Comparison of ENCODE assay signal across 7 mouse cellular contexts in genomic region chr9:66240991-66241390, GRCm38 (mm10).
DNase-seq lines count a peak whose midpoint lies in the region; ATAC-seq and TF ChIP-seq lines count a peak whose summit lies in the region.

No protein-coding gene starts in this region.

- H3K36me3 ChIP-seq in myocyte (ENCODE audit: control insufficient read depth, insufficient read depth), result no peaks in the 10 kb centered on the region

- H3K79me2 ChIP-seq in myocyte (ENCODE audit: control insufficient read depth, insufficient read depth), result no peaks in the 10 kb centered on the region

- DNase-seq in left cerebral cortex, postnatal 4 days, result peak; percentile 17
- no peak for DNase-seq in left cerebral cortex, adult 9 months (ENCODE audit: low spot score in 2 of 2)
- DNase-seq in MN1 (ENCODE audit: low spot score), result peak; percentile 20
- DNase-seq in cerebellum, adult 11-12 months, result peak; percentile 28
- DNase-seq in right cerebral cortex, postnatal 10 days (ENCODE audit: low spot score in 2 of 2), result no peak

- H3K4me3 ChIP-seq in myocyte, result no peak overlapping the region

- ATAC-seq in granulocyte monocyte progenitor cell, adult 5-6 weeks (replicated peaks; ENCODE audit: poor library complexity, severe bottlenecking), result peak; percentile 48

- no peaks in the 10 kb centered on the region for H3K27me3 ChIP-seq in myocyte (ENCODE audit: control insufficient read depth, insufficient read depth, insufficient read length)

- TF ChIP-seq POLR2A in myocyte (IDR thresholded peaks at IDR 0.05; ENCODE audit: insufficient read length, low read depth), result no peak

- intact Hi-C loops in left cerebral cortex, postnatal 4 days (cut with DNase I), result no loop called here

- peak overlapping the region; percentile 51 for H3K4me2 ChIP-seq in myocyte (ENCODE audit: low read depth)

- no peak overlapping the region for H3ac ChIP-seq in myocyte (ENCODE audit: control insufficient read depth, insufficient read length)

TF ChIP-seq in myocyte, 11 proteins besides CTCF, POLR2A, EP300 and RAD21:
- TF ChIP-seq E2F4 (IDR thresholded peaks at IDR 0.05; ENCODE audit: insufficient read depth) (no peak), MYOG (IDR thresholded peaks at IDR 0.05; ENCODE audit: control insufficient read depth in 1 of 3, insufficient read depth in 1 of 3, insufficient read length in 2 of 3, low read depth in 2 of 3) (no peak), MAX (IDR thresholded peaks at IDR 0.05; ENCODE audit: low read depth) (no peak)

Comparison
In these comparisons a context has a peak if more than half of its experiments do, and no peak if none do; other contexts are left out.
1. DNase-seq: peak in left cerebral cortex, postnatal 4 days (single experiment), MN1 (single experiment) and cerebellum, adult 11-12 months (single experiment); none in left cerebral cortex, adult 9 months (0 of 2) and right cerebral cortex, postnatal 10 days (0 of 2).